Mouse (Mus musculus) kidney, postnatal 25 days (tissue): ENCODE data around the gene Gdpd1.
"Not testable (repeated sequence)": the region's sequence is repeated elsewhere in the genome, so short reads cannot be mapped to it uniquely, and the experiment has no call there.

ENCODE experiments used
- DNase-seq, 2 experiments: peaks; one replicate each; pipeline ENCODE4 v3.0.0; 2021; ENCODE audit warnings: mixed read lengths in 2 of 2

Gdpd1 gene

DNA sequence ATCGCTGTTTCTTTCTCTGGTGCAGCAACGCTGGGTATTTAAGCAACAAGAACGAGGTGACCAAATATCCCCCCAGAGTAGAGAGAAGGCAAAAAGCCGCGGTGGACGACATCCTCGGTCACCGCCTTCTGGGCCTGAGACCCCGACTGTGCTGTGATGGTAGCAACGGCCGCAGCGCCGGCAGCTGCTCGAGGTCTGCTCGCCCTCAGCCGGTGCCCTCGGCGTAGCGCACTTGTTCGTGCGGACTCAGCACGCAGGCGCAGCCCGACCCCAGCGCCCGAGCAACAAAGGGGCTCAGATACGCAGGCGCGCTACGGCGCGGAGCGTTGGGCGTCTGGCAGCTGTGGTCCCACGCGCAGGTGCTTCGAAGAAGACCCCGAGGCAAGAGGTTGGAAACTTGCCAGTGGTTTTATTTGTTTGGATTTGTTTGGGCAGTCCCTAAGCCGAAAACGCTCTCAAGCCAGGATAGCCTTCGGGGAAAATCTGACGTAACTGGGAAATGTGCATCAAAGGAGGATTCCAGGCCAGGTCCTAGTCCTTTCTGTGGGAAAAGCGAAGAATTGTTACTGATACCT, at the start of gene Gdpd1:
Gdpd1 (minus strand) TSS at position 197 of the 575 bp plus-strand sequence.
- DNase-seq, result peak; percentile 79 to 89

DNA sequence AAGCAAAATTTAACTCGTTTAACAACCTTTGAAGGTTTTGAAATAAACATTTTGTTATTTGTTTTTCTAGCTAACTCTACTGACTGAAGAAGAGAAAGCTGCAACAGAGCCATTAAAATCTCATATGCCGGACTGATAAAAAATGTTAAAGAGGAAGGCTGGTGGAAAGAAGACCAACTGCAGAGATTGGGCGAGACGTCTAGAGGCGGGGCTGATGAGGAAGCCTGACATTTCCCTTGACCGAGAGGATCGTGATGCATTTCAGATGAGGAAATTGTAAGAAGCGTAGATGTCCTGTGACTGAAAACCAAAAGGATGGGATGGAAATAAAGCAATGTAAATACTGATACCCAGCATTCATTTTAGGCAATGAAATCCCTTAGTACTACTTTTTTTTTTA, 48.0 kb upstream of the Gdpd1 start:
- no peak for DNase-seq

DNA sequence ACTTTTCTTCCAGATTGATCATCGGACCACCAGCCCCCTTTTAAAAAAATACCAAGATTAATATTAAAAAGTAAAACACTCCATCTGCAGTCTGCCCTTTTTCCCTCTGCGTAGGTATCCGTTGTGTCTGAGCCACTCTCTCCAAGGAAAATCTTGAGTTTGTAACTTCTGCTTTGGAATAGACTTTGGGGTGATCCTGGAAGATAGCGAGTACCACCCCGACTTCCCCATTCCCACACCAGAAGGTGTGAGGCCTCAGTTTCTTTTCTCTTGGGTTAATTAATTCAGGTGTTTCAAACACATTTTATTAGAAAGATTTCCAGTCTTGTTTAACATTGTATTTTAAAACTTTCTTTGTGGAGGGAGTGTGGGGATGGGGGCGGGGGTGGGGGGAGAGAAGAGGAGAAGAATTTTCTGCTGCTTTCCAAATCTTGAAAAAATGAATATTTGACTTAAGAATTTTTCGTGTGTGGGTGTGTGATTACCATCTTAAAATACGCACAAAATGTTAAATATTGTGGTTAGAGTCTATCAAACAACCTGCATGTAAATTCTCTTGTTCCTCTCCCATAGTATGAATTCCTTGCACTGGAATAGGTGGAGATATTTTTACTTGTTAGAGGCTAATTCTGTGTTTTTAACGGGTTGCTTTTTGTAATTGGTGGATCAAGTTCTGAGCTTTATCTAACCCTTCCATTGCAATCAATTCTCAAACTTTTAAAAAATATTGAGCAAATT, 36.5 kb upstream of the Gdpd1 start:
- no peak for DNase-seq

DNA sequence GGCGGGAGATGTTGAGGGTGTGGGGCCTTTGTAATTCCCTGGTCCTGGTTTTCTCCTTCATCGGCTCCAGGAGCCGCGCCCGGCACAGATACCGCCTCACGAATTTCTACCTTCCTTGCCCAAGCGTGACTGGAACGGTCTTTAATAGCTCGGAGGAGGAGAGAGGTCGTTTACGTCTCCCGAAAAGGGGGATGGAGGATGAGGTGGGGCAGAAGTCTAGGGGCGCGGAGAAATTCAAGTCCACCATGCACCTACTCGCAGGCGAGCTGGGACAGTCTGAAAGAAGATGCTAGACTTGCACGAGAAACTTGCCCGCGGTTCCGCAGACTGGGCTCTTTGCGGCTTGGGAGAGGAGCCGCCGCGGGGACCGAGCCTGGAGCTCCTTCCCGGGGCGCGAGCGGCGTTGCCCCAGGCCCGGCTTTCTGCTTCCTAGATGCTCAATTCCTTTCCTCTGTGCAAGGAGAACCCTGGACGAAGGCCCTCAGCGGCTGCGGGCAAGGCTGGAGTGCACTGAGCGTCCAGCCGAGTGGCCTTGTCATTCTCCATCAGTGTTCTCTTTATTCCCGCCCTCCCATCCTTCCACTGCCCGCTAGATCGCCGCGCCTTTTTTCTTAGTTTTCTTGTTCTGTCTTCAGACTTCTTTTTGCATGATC, 35.8 kb upstream of the Gdpd1 start:
- DNase-seq, result peak; percentile 10 to 42

DNA sequence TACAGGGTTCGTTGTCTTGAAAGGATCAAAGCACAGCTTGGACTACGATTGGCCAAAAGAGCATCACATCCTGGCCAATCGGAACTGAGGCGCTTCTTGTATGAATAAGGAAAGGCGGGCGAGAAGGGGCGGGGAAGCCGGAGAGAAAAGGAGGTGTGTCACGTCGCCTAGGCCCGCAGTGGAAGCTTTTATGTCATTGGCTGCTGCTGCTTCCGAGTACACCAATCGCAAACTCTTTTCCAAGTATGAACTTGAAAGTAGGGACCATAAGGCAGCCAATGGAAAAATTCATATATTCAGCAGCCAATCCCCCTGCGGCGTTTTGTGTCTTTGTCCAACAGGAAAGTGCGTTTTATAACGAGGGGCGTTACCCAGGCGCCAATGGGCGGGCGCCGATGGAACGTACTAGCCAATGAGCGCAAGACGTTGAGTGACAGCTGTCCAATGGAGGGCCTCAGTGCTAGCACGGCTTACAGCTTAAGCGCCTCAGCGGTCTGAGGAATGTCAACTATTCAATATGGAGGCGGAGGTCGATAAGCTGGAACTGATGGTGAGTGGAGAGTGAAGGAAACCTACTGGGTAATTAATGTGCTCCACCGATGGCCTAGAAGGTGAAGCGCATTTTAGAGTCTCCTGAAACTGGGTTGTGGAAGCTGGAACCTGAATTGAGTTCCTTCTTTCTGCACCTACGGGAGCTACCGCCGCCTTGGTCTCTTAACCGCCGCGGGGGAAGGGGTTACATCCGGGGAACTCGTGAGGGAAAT, 35.1 kb upstream of the Gdpd1 start, which contains the start of gene Ska2:
Ska2 (plus strand) TSS at position 480 of the 764 bp plus-strand sequence.
- peak; percentile 98 to 99 for DNase-seq

DNA sequence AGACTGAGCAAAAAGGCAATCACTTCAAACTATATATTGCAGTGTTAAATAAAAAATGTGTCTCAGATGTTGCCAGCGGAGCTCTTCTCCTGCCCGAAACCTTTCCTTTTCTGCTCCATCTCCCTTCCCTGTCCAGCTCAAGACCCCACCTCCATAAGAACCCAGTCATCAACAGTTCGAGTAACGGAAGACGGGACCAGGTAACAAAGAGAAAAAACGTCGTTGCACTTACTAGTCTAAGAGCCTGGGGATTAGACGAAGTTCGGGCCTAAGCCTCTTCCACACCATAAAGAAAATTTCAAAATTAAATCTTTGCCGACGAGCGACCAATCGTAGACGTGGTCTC, 34.5 kb upstream of the Gdpd1 start, which contains the start of gene Prr11:
Prr11 (minus strand) TSS at position 300 of the 346 bp plus-strand sequence.
- DNase-seq, result no peak

DNA sequence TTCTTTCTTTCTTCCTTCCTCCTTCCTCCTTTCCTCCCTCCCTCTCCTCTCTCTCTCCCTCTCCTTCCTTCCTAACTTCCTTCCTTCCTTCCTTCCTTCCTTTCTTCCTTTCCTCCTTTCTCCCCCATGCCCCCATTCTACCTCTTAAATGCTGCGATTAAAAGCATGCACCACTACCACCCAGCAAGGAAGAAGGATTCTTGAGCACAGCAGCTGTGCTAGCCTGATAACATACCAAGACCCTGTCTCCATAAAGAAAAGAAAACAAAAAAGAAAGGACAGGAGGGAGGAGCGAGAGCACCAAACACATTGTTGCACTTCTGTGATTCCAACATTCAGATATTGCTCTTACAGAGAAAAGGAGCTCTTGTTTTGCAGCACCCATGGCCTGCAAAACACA, 13.3 kb upstream of the Gdpd1 start:
- DNase-seq, result no peak

DNA sequence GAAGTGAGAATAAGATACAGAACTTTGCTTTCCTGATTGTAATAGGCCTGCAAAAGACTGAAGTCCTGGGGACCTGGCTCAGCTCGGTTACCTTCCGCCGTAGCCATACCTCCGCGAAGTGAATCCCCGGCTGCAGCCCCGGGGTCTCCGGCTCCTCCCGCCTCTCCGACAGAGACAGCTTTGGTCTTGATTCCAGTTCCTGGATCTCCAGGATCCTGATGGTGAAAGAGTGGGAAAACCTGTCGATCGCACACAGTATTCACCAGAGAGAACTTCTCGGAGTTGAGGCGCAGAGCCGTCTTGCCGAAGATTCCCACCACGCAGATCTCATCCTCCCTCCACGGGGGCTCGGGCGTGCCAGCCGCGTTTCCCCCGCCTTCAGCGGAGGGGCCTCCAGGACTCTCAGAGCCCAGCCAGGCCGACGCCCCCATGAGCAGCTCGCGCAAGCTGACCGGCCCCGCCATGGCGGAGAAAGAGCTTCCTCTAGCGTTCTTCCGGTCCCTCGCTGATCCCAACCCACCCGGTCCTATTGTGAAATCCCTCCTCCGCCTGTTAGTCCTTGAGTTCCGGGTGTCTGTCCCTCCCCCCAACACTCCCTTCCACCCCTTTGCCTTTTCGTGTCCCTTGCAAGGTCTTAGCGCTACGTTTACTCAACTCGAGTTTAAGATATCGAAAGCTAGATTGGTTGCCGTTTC, 12.6 kb upstream of the Gdpd1 start, which contains the start of gene Smg8:
Smg8 (minus strand) TSS at position 485 of the 695 bp plus-strand sequence.
- peak; percentile 85 to 91 for DNase-seq

DNA sequence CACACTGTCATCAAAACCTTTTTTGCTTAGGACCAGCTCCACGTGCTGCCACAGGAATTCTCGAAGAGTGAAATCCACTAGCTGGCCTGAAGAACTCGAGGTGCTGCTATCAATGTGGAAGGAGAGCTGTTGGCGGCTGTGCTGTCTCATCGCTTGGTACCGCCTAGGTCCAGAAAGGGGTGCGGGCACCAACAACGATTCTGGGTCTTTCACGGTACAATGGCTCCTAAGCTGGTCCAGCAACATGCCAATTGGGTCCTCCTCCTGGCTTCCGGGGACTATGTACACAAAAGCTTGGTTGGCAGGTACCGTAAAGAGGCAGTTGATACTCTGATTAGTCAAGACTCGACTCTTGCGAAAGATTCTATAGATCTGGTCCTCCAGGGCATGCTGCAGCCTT, 11.6 kb upstream of the Gdpd1 start:
- DNase-seq, result no peak

DNA sequence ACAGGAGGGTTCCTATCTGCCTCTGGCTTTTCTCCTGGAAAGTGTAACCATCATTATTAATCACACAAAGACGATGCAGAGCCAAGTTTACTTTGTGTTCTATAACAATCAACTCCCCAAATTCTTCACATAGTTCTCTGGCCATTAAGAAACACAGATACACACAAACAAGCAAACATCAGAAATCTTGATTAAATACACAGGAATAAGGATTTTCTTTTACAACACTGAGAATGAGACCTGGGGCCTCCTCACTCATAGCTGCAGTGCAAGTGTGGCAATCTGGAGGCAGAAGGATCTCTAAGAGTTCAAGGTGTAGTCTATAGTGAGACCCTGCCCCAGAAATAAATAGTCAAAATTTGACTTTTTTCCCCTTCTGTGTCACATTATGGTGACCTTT, 9.8 kb upstream of the Gdpd1 start:
- no peak for DNase-seq

DNA sequence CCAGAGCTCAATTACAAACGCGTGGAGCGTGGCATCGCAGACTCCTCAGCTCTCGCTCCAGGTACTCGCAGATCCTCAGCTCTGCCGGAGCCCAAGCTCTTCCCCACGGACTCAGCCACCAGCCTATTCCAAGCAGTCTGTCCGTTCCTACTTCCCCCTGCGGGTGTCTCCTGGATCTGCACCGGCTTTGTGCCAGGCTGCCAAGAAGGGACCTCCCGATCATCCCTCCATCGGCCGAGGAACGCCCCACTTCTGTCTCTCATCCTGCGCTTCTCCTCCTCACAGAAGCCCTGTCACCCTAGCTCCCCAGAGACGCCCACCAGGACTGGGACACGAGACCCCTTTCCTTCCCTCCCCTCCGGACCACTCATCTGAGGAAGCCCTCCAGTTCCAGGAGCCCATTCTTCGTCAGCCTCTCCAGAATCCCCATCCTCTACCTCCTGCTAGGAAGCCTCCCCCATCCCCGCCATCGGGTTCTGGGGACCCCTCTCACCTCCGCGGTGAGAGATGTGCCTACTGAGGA, 458 bp downstream of the Gdpd1 start:
- DNase-seq, result peak; percentile 62 to 73

DNA sequence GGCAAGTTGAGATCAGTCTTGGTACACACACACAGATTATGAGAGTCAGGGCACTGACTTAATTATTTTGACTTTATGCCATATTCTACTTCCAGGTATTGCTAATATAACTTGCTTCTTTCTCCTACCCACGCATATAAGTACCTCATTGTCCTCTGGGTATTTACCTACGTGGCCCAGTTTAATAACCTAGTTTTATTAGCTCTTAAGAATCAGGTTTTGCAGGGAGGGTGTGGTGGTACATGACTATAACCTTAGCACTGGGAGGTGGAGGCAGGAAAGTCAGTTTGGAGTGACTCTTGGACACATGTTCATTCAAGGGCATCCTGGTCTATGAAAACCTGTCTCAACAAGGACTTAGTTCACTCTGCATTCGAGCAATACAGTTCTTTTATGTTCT, 11.8 kb downstream of the Gdpd1 start:
- no peak for DNase-seq

DNA sequence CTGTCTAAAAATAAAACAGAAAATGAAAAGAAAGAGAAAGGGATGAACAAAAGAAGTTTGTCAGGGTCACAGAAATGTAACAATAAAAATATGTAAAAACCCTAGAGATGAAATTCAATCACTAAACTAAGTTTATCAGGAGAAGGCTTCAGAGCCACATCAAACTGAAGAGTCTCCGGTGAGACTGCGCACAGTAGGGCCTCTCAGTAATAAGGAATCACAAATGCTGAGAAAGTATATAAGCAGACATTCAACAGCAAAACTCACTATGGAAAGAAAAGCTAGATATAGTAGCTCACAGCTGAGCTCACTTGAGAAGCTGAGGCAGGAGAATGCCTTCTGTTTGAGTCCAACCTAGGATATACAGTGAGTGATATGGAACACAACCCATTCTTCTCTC, 13.5 kb downstream of the Gdpd1 start:
- DNase-seq, result no peak

DNA sequence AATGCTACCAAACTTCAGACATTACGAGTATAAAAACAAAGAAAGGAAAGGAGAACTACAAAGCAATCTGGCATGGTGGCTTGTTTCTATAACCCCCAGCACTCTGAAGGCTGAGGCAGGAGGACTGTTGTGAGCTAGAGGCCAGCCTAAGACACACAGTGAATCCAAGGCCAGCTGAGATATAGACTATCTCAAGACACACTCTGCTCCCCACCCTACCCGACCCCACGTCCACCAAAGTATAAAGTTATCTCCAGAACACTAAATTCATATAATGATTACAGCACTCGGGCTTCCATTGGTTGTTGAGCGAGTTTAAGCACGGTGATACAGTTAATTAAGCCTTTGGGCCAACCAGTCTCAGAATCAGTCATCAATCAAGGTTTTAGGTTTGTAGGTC, 17.6 kb downstream of the Gdpd1 start:
- no peak for DNase-seq

DNA sequence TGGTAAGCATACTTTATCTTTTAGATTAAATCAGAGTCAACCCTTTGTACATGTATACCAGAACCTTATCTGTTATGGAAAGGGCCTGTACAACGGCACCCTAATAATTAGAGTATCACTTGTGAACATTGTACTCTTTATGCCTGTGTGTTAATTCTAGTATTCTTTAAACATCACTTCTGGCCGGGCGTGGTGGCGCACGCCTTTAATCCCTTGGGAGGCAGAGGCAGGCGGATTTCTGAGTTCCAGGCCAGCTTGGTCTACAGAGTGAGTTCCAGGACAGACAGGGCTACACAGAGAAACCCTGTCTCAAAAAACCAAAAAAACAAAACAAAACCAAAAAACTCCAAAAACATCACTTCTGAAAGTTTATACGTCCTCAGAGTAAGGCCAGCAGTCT, 25.0 kb downstream of the Gdpd1 start:
- not testable (repeated sequence) for DNase-seq

DNA sequence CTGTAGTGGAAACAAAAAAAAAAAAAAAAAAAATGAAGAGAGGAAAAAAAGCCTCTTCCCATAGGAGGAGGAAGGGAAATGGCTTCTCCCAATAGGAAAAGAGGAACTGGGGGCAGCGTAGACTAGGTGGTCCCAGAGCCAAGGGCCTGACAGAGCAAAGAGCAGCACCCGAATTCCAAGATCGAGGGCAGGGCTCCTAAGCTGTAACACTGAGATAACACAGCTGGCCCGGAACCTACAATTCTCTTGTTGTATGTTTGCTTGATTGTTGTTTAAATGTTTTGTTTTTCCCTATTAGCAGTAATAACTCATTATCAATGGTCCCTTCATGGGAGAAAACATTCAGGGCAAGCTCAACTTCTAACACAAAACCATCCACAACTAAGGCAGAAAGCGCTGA, 26.9 kb downstream of the Gdpd1 start:
- no peak for DNase-seq

DNA sequence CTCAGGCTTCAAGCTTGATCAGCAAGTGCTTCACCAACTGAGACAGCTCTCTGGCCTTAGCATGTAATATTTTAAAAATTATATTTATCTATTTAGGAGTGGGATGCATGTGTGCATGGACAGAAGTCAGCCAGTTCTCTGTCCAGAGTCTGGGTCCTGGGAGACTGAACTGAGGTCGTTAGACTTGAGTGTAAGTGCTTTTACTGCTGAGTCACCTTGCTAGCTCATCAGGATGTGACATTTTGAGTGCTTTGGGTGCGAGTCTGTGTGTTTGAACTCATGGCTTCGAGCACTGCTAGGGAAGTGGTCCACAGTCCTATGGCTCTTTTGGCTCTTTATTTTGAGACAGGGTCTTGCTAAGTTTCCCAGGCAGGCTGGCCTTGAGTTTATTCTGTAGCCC, 30.8 kb downstream of the Gdpd1 start:
- peak in 1 of 2 experiments; percentile 3 for DNase-seq

DNA sequence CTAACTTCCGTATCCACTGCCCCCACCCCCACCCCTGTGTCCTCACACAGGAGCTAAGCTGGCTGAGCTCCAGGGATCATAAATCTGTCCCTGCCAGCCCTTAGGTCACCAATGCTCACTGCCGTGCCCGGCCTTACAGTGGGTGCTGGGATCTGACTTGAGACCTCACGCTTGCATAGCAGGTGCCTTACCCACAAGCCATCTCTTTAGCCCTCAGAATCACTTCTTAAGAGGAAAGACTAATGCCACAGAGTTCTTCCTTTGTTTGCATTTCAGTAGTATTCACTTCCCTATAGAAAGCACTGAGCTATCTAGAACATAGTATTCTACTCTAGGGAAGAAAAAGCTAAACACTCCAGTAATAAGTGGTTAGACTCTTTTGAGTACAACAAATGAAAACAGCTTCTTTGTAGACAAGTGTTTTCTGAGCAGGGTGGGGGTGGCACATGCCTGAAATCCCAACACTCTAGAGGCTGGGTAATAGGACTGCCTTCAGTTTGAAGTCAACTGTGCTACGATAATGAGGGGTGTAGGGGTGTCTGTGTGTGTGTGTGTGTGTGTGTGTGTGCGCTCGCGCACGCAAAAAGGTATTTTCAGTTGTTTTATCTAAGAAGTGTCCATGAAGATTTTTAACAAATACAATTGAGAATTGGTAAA, 34.4 kb downstream of the Gdpd1 start:
- peak; percentile 8 to 44 for DNase-seq

DNA sequence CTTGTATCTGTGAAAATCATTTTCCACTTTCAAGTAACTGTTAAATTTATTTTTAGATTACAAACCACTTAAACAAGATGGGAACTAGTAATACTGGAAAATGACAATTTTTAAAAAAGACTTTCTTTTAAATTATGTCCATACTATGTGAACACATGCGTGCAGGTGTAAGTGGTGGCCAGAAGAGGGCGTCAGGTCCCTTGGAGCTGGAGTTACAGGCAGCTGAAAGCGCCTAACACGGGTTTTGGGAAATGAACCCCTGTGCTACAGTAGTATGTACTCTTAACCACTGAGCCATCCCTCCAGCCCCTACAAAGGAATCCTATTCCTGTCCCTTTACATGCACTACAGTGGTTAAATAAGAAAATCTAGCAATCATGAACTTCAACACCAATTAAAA, 37.7 kb downstream of the Gdpd1 start:
- no peak for DNase-seq

DNA sequence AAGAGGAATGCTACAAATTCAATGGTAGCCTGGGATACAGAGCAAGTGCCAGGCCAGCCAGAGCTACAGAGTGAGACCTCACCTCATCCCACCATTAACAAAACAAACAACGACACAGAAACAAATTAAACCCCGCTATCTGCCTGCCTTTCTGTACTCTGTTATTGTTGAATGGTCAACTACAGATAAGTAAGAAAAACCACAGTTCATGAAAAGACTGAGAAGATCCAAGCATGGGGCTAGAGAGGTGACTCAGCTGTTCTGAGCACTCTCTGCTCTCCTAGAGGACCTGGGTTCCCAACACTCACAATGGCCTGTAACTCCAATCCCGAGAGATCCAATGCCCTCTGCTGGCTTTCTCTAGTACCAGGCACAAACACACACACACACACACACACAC, 45.6 kb downstream of the Gdpd1 start:
- no peak for DNase-seq

DNA sequence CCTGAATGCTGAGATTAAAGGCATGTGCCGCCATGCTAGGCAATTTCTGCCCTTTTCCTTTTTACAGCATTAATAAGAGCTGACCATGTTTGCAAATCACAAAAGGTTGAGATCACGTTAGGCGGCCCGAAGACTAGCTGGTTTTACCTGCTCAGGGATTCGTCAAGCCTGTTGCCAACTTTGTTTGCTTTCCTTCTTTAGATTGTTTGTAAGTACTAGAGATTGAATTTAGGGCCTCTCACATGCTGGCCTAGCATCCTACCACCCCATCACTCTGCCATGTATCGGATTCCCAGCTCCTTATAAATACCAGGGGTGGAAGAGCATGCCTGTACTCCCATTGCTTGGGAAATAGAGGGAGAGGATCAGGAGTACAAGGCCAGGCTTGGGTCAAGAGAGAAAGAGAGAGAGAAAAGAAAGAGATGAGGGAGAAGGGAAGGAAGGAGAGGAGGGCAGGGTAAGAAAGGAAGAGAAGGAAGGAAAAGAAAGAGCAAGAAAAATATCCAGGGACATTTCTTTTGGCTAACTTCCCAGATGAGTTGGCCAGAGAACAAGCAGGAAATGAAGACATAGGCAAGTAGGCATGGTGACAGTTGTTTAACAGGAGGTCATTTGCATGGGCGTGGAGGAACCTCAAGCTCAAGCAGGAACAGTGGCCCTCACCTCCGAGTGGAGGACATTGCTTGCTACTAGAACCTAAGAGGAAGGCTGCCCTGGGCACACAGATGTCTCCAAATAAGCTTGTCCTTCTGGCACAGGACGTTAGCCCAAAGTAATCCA, 47.6 kb downstream of the Gdpd1 start:
- DNase-seq, result peak in 1 of 2 experiments; percentile 37
